Mouse (Mus musculus) intestine, embryonic 14.5 days (tissue): ENCODE measurements around the gene Mybpc3. TPM values are rescaled to one million over a fixed set of nuclear protein-coding genes. Genes with fewer than 3 reads are reported as not detected.

Experiments used
- ATAC-seq: fragments of 200-750 bp; cut with Nextera tagmentation; replicated peaks from 2 replicates; pipeline ENCODE4 v1.8.0; 2017; ENCODE audit warnings: low read depth, moderate number of reproducible peaks, moderate TSS enrichment, moderate library complexity; ENCODE audit not compliant: low FRiP score, low TSS enrichment
- DNase-seq: peaks from one replicate; pipeline ENCODE4 v3.0.0-alpha.2; 2018; ENCODE audit warnings: low spot score
- H3K27ac ChIP-seq: fragments of 300-500 bp; sonication (generic); 2 replicates; pipeline ENCODE4 v1.5.1; 2014; ENCODE audit warnings: low read depth, mild to moderate bottlenecking, control low read depth
- H3K27me3 ChIP-seq: fragments of 300-500 bp; sonication (generic); replicated peaks from 2 replicates; pipeline ENCODE4 v1.6.1; 2014; ENCODE audit warnings: low read length, control low read depth; ENCODE audit not compliant: control insufficient read depth, insufficient read depth
- H3K36me3 ChIP-seq: fragments of 300-500 bp; sonication (generic); 2 replicates; pipeline ENCODE4 v1.6.1; 2014; ENCODE audit warnings: low read length, control low read depth; ENCODE audit not compliant: control insufficient read depth, insufficient read depth
- H3K4me1 ChIP-seq: fragments of 300-500 bp; sonication (generic); replicated peaks from 2 replicates; pipeline ENCODE4 v1.6.1; 2014; ENCODE audit warnings: low read length, control low read depth, mixed read lengths; ENCODE audit not compliant: control insufficient read depth, insufficient read depth
- H3K4me2 ChIP-seq: fragments of 300-500 bp; sonication (generic); 2 replicates; pipeline ENCODE4 v1.6.1; 2014; ENCODE audit warnings: low read length
- H3K4me3 ChIP-seq: fragments of 300-500 bp; sonication (generic); 2 replicates; pipeline ENCODE4 v1.5.1; 2014; ENCODE audit warnings: low read depth, low read length, control low read depth, mixed read lengths
- H3K9ac ChIP-seq: fragments of 300-500 bp; sonication (generic); 2 replicates; pipeline ENCODE4 v1.6.1; 2014; ENCODE audit warnings: mild to moderate bottlenecking, low read length
- H3K9me3 ChIP-seq: fragments of 300-500 bp; sonication (generic); 2 replicates; pipeline ENCODE4 v1.6.1; 2016; ENCODE audit warnings: low read length, control low read depth; ENCODE audit not compliant: control insufficient read depth
- whole genome bisulfite sequencing: fragments of 180-500 bp; shearing (Covaris S2); extraction: QIAGEN DNeasy Blood & Tissue Kit; methylation state at CpG from one replicate; pipeline ENCODE4 v1.1.7; 2014; 5-methylcytosine and 5-hydroxymethylcytosine counted together
- polyA plus RNA-seq: library from polyadenylated mRNA; unstranded; fragments of >200 nt; fragmentation: Nextera tagmentation; extraction: Ambion mirVana; gene quantifications from 2 replicates; pipeline ENCODE4 v1.2.1, GENCODE M21; 2014

The Mybpc3 gene
- polyA plus RNA-seq, 1 experiment from 2014 or later, result not detected

- Histone ChIP-seq H3K9me3 (no peaks in the 10 kb centered on the region), H3K4me1 (no peaks in the 10 kb centered on the region), H3K4me3 (no peak overlapping the region), H3K4me2 (no peak overlapping the region), H3K27ac (no peak overlapping the region), H3K36me3 (peaks cover 42% of the 10 kb centered on the region), H3K27me3 (no peaks in the 10 kb centered on the region), H3K9ac (no peak overlapping the region)
- DNase-seq (no peak), ATAC-seq (no peak)
- 24% methylated on average over 6 of the region's 6 CpGs for WGBS
Measured at GRCm38 (mm10) chr2:91157002-91157752, 39.2 kb downstream of the Mybpc3 start.

DNA sequence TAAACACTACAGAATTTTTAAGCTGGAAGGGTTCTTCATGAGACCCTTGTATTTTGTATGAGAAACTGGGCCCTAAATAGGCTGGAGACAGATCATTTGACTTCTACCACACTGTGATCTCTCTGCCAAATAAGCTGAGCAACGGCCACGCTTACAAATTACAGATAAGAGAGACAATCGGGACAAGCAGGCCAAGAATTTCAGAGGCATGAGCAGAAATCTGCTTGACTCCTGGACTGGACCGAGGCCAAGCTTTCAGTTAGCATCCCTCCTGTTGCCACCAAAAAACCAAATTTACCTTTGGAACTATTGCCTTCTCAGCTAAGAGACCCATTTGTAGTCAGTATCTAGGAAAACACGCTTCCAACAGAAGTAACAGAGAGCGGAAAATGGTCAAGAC lies 42.6 kb downstream of the Mybpc3 start:
- Histone ChIP-seq H3K9ac (no peak overlapping the region), H3K9me3 (no peaks in the 10 kb centered on the region), H3K27me3 (no peaks in the 10 kb centered on the region), H3K27ac (no peak overlapping the region), H3K4me1 (no peaks in the 10 kb centered on the region), H3K4me3 (no peak overlapping the region), H3K36me3 (peaks cover 40% of the 10 kb centered on the region), H3K4me2 (no peak overlapping the region)
- ATAC-seq, result no peak
- no peak for DNase-seq
- 80% methylated on average over 6 of the region's 6 CpGs for WGBS

DNA sequence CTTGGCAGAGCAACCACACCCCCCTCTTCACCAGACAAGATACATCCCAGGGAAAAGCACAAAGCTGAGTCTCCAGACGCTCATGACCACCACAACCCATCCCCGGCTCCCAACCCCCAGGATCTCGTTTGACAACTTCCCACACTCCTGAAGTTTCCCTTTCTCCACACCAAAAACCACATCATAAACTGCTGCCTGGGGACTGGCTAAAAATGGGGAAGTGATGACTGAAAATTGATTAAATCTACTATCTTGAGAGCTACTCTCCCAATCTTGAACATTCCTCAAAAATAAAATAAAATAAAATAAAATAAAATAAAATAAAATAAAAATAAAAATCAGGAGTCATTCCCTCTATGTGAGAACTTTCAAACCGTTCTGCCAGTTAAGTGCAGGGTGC lies 45.0 kb downstream of the Mybpc3 start:
- no peak for ATAC-seq
- Histone ChIP-seq H3K27ac (no peak overlapping the region), H3K4me1 (no peaks in the 10 kb centered on the region), H3K4me2 (no peak overlapping the region), H3K4me3 (no peak overlapping the region), H3K9ac (no peak overlapping the region), H3K9me3 (no peaks in the 10 kb centered on the region), H3K27me3 (no peaks in the 10 kb centered on the region), H3K36me3 (peaks cover 51% of the 10 kb centered on the region)
- 82% methylated on average over 4 of the region's 4 CpGs for WGBS
- no peak for DNase-seq

DNA sequence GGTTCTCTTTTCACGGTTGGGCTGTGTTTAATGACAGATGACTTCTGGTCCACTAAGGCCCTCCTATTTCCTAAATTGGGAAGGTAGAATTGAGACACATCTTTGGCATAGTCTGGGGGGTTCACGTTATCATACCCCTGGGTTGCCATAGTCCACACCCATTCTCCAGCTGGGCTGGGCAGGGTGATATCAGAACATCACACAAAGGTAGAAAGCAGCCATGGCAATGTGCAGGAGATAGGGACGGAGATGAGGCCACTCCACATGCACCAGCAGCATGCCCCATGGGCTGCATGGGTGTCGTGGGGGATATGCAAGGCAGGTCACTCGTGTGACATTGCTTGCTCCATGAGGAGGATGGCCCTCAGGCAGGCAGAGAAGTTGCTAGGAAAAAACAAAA lies 45.6 kb downstream of the Mybpc3 start:
- Histone ChIP-seq H3K36me3 (peaks cover 49% of the 10 kb centered on the region), H3K9ac (no peak overlapping the region), H3K4me1 (no peaks in the 10 kb centered on the region), H3K4me3 (no peak overlapping the region), H3K9me3 (no peaks in the 10 kb centered on the region), H3K4me2 (no peak overlapping the region), H3K27me3 (no peaks in the 10 kb centered on the region), H3K27ac (no peak overlapping the region)
- ATAC-seq (no peak), DNase-seq (no peak)
- 81% methylated on average over 5 of the region's 5 CpGs for WGBS

DNA sequence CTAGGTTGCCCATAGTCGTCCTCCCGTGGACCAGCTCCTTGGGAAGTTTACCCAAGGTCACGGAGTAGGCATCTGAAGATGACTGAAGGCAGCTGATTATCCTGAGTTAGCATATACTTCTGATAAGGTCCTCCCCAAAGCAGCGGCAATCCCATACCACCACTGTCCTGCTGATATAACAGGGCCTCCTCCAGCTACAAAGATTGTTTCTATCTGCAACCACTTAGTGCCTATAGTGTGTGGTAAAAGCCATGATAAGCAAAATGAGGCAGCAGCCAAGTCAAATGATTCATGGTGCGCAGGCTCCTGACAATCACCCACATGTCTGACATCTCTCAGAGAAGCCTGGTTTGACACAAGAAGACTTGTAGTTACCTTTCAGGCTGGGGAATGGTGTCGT lies 47.0 kb downstream of the Mybpc3 start:
- 88% methylated on average over 6 of the region's 6 CpGs for WGBS
- H3K27me3 ChIP-seq, result no peaks in the 10 kb centered on the region
- H3K9ac ChIP-seq, result no peak overlapping the region
- no peak overlapping the region for H3K4me3 ChIP-seq
- H3K4me2 ChIP-seq, result no peak overlapping the region
- H3K4me1 ChIP-seq, result no peaks in the 10 kb centered on the region
- no peaks in the 10 kb centered on the region for H3K9me3 ChIP-seq
- no peak overlapping the region for H3K27ac ChIP-seq
- DNase-seq, result no peak
- peaks cover 45% of the 10 kb centered on the region for H3K36me3 ChIP-seq
- no peak for ATAC-seq

GRCm38 (mm10) chr2:91167629-91168028 lies 49.7 kb downstream of the Mybpc3 start:
- Histone ChIP-seq H3K9me3 (no peaks in the 10 kb centered on the region), H3K4me2 (no peak overlapping the region), H3K27ac (no peak overlapping the region), H3K27me3 (no peaks in the 10 kb centered on the region), H3K9ac (no peak overlapping the region), H3K36me3 (peaks cover 32% of the 10 kb centered on the region), H3K4me3 (no peak overlapping the region), H3K4me1 (no peaks in the 10 kb centered on the region)
- ATAC-seq, result no peak
- no peak for DNase-seq
- 73% methylated on average over 4 of the region's 4 CpGs for WGBS

- Histone ChIP-seq H3K27ac (no peak overlapping the region), H3K4me3 (no peak overlapping the region), H3K27me3 (no peaks in the 10 kb centered on the region), H3K4me1 (no peaks in the 10 kb centered on the region), H3K36me3 (peaks cover 35% of the 10 kb centered on the region), H3K4me2 (no peak overlapping the region), H3K9me3 (no peaks in the 10 kb centered on the region), H3K9ac (no peak overlapping the region)
- ATAC-seq (no peak), DNase-seq (no peak)
- WGBS, result 87% methylated on average over 25 of the region's 25 CpGs
Measured at GRCm38 (mm10) chr2:91169587-91170322, 51.8 kb downstream of the Mybpc3 start.

DNA sequence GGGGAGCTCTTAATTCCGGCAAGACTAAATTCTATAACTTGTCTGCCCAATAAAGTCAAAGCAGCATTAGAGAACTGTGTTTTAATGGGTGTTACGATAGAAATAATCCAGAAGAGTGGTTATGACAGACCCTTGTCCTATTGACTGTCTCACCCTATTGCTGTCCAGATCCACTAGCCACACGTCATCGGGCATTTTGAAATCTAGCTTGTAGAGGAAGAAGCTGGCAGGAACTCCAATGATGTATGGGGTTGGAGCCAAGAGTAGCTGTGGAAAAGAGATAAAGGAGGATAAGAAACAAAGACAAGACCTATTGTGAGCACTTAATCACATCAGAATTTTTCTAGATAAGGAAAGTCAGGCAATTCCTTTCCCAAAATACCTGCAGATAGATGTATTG lies 57.5 kb downstream of the Mybpc3 start:
- DNase-seq (no peak), ATAC-seq (no peak)
- H3K9ac ChIP-seq, result no peak overlapping the region
- H3K4me3 ChIP-seq, result no peak overlapping the region
- no peaks in the 10 kb centered on the region for H3K9me3 ChIP-seq
- H3K4me2 ChIP-seq, result no peak overlapping the region
- H3K27me3 ChIP-seq, result no peaks in the 10 kb centered on the region
- peaks cover 31% of the 10 kb centered on the region for H3K36me3 ChIP-seq
- WGBS, result 87% methylated on average over 4 of the region's 4 CpGs
- H3K27ac ChIP-seq, result no peak overlapping the region
- H3K4me1 ChIP-seq, result no peaks in the 10 kb centered on the region

DNA sequence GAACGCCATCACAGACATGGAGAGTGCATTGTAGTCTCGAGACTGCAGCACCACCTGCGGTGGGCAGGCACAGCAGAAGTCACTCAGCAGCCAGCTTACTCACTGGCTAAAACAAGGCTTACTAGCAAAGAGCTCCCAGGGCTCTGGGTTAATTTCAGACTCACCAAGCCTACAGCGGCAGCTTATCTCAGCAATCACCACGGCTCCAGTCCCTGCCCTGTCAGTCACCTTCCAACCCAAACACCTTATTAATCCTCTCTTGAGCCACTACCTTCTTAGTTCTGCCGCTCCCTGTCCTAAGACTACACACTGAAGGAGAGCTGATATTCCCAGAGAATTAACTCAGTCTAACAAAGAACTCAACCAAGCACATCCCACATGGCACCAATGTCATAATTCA lies 58.3 kb downstream of the Mybpc3 start:
- Histone ChIP-seq H3K27ac (no peak overlapping the region), H3K9me3 (no peaks in the 10 kb centered on the region), H3K27me3 (no peaks in the 10 kb centered on the region), H3K36me3 (peaks cover 31% of the 10 kb centered on the region), H3K4me2 (no peak overlapping the region), H3K4me3 (no peak overlapping the region), H3K9ac (no peak overlapping the region), H3K4me1 (no peaks in the 10 kb centered on the region; the same call in 1 of the 2 replicates)
- ATAC-seq (no peak), DNase-seq (no peak)
- WGBS, result 65% methylated on average over 6 of the region's 6 CpGs
